Comparison of ENCODE assay signal across 1 mouse cellular context in the genomic region with DNA sequence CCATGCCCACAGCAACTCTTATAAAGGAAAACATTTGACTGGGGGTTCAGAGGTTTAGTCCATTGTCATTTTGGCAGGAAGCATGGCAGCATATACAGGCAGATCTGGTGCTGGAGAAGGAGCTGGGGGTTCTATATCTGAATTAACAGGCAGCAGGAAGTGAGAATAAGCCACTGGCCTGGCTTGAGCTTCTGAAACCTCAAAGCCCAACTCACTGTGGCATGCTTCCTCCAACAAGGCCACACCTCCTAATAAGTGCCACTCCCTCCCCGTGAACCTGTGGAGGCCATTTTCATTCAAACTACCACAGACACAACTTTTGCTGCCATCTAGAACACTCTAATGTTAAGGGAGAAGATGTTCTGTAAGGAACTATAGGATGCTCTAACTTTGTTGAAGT.
TF ChIP-seq lines count a peak whose summit lies in the region.

No protein-coding gene starts in this region.

TF ChIP-seq in MEL, 35 proteins besides CTCF, POLR2A, EP300 and RAD21 (continued from another document):
- TF ChIP-seq ZC3H11A (IDR thresholded peaks at IDR 0.05; ENCODE audit: low read depth, low read length) (no peak), POLR2AphosphoS2 (IDR thresholded peaks at IDR 0.05; ENCODE audit: low read length) (no peak), SMC3 (IDR thresholded peaks at IDR 0.05; ENCODE audit: low read depth, low read length) (no peak)
